Mouse (Mus musculus): ENCODE results near the gene Impg1. TPM values are rescaled to one million over a fixed set of nuclear protein-coding genes. Genes with fewer than 3 reads are reported as not detected.
A peak's percentile ranks its signal among the peaks of the same experiment; 100 is the strongest.
"Not testable (repeated sequence)": the region's sequence is repeated elsewhere in the genome, so short reads cannot be mapped to it uniquely, and the experiment has no call there.

Gene Impg1
- polyA plus RNA-seq, 1 experiment from 2014 or later = not detected

GRCm38 (mm10) chr9:80338026-80338425 is 127.3 kb downstream of the Impg1 start:
- no peak overlapping the region for H3K27ac ChIP-seq (replicated peaks)
- H3K36me3 ChIP-seq (replicated peaks) = no peaks in the 10 kb centered on the region
- WGBS = 89% methylated on average over 6 of the region's 6 CpGs
- no peak for DNase-seq (ENCODE audit: low spot score)
- H3K4me3 ChIP-seq = no peak overlapping the region
- peaks cover 3% of the 10 kb centered on the region; the same call in 1 of the 2 replicates for H3K27me3 ChIP-seq (replicated peaks; ENCODE audit: low read depth, poor library complexity, severe bottlenecking)
- 0 out of 2 replicates have a peak, but pooled peaks cover 2% of the 10 kb centered on the region for H3K4me1 ChIP-seq
- H3K9me3 ChIP-seq = no peaks in the 10 kb centered on the region

DNA sequence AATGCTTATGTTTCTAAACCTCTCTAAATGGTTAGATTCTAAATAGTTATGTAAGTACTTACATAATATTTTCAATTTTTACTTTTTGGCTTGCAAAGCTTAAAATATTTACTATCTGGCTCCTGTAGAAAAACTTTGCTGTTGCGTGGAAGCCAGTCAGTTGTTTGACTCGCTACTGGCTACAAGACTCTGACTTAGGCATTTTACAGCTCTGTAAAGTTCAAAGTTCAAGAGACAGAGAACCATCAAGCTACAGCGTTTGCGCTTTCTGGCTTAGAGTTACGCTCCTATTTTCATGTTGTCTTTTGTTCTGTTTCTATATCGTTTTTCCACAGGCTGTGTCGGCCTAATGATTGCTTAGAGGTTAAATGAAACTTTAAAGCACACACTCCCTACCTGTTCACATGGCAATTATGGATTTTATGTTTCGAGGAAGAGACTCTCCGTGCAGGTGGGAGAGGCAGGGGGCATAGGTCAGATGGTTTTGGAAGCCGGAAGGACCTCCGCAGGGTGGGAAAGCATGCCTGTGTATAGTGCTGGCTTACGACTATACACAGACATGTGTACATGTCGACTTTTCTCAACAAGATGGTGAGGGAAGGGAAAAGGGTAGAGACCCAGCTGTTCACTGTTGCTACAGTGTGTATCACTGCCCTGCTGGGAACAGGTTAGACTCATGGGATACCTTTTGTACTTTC is 129.5 kb downstream of the Impg1 start:
- DNase-seq (ENCODE audit: low spot score) = no peak
- H3K27me3 ChIP-seq (replicated peaks; ENCODE audit: low read depth, poor library complexity, severe bottlenecking) = peaks cover 8% of the 10 kb centered on the region; the same call in 1 of the 2 replicates
- H3K36me3 ChIP-seq (replicated peaks) = no peaks in the 10 kb centered on the region
- H3K27ac ChIP-seq (replicated peaks) = no peak overlapping the region
- peaks cover 10% of the 10 kb centered on the region; the same call in 1 of the 2 replicates for H3K4me1 ChIP-seq
- no peak overlapping the region for H3K4me3 ChIP-seq
- H3K9me3 ChIP-seq = no peaks in the 10 kb centered on the region
- WGBS = 86% methylated on average over 13 of the region's 13 CpGs

GRCm38 (mm10) chr9:80333998-80334605 is 131.2 kb downstream of the Impg1 start:
- Histone ChIP-seq H3K27me3 (replicated peaks; ENCODE audit: low read depth, poor library complexity, severe bottlenecking) (peaks cover 8% of the 10 kb centered on the region; the same call in 1 of the 2 replicates), H3K27ac (replicated peaks) (no peak overlapping the region), H3K4me1 (peaks cover 10% of the 10 kb centered on the region; the same call in 1 of the 2 replicates), H3K4me3 (no peak overlapping the region), H3K36me3 (replicated peaks) (no peaks in the 10 kb centered on the region), H3K9me3 (no peaks in the 10 kb centered on the region)
- DNase-seq (ENCODE audit: low spot score) = no peak
- 74% methylated on average over 14 of the region's 14 CpGs for WGBS

DNA sequence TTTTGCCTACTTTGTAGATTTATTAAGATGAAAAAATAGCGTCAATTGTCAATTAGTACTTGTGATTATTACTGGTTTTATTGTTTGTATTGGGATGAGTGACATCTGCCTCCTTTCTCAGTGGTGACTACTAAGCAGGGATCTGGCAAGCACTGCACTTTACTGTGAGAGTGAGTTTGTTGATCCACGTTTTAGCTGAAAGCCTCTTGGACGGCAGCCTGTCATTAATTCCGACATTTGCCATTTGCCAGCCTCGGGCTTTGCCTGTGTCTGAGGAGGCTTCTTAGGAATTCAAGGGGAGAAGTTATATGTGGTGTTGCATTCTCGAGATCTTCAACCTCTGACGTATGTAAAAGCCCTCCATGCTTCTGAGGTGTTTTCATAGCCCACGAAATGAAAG is 131.8 kb downstream of the Impg1 start:
- Histone ChIP-seq H3K27ac (replicated peaks) (no peak overlapping the region), H3K9me3 (no peaks in the 10 kb centered on the region), H3K4me3 (no peak overlapping the region), H3K27me3 (replicated peaks; ENCODE audit: low read depth, poor library complexity, severe bottlenecking) (peaks cover 8% of the 10 kb centered on the region; the same call in 1 of the 2 replicates), H3K36me3 (replicated peaks) (no peaks in the 10 kb centered on the region), H3K4me1 (peaks cover 10% of the 10 kb centered on the region; the same call in 1 of the 2 replicates)
- DNase-seq (ENCODE audit: low spot score) = no peak
- WGBS = 59% methylated on average over 8 of the region's 8 CpGs

DNA sequence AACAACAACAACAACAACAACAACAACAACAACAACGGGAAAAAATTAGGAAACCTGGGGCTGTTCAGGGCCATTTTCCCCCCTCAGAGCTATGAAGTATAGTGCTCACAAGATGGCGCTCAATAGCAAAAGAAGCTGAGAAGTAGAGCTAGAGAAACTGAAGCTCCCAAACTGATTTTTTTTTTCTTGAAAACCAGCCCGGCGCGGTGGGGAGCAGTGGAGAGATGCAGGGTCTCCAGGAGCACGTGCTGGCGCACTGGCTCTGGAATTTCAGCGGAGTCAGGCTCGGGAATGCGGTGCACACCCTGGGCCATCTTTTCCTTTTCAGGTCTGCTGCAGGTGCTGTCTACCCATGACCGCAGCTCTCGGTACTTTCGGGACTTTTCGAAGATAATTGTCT is 133.1 kb downstream of the Impg1 start:
- H3K4me3 ChIP-seq = peak overlapping the region; percentile 37; the same call in 1 of the 2 replicates
- DNase-seq (ENCODE audit: low spot score) = peak; percentile 75
- H3K27ac ChIP-seq (replicated peaks) = no peak overlapping the region
- H3K9me3 ChIP-seq = no peaks in the 10 kb centered on the region
- 23% methylated on average over 14 of the region's 14 CpGs for WGBS
- peaks cover 10% of the 10 kb centered on the region; the same call in 1 of the 2 replicates for H3K4me1 ChIP-seq
- H3K36me3 ChIP-seq (replicated peaks) = no peaks in the 10 kb centered on the region
- H3K27me3 ChIP-seq (replicated peaks; ENCODE audit: low read depth, poor library complexity, severe bottlenecking) = peaks cover 8% of the 10 kb centered on the region; the same call in 1 of the 2 replicates

GRCm38 (mm10) chr9:80321051-80321887 is 144.0 kb downstream of the Impg1 start:
- H3K4me1 ChIP-seq; H3K27ac ChIP-seq (replicated peaks); H3K4me3 ChIP-seq; H3K36me3 ChIP-seq (replicated peaks); DNase-seq (ENCODE audit: low spot score); H3K9me3 ChIP-seq; H3K27me3 ChIP-seq (replicated peaks; ENCODE audit: low read depth, poor library complexity, severe bottlenecking): not testable (repeated sequence)
- 97% methylated on average over 2 of the region's 2 CpGs for WGBS

DNA sequence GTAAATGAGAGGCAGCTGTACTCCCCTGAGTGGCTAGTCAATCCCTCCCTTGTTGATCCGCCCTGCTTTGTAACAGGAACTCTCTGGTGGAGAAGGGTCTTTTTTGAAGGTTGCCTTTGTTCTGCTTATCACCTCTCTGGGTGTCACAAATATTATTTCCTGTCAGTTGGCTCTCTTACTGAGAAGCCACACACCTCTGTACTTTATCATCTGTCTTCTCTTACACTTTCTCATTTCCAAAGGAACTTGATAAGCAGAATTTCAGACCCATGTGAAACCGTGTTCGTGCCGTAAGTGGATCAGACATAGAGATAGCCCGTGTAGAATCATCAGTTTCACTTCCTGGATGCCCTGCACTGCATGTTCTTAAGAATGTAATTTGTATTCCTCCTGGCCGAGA is 147.3 kb downstream of the Impg1 start:
- 88% methylated on average over 6 of the region's 6 CpGs for WGBS
- Histone ChIP-seq H3K27ac (replicated peaks) (no peak overlapping the region), H3K4me3 (no peak overlapping the region), H3K9me3 (no peaks in the 10 kb centered on the region), H3K4me1 (no peaks in the 10 kb centered on the region), H3K27me3 (replicated peaks; ENCODE audit: low read depth, poor library complexity, severe bottlenecking) (no peaks in the 10 kb centered on the region), H3K36me3 (replicated peaks) (no peaks in the 10 kb centered on the region)
- DNase-seq (ENCODE audit: low spot score) = no peak

- Histone ChIP-seq H3K4me3 (no peak overlapping the region), H3K4me1 (no peaks in the 10 kb centered on the region), H3K9me3 (no peaks in the 10 kb centered on the region), H3K27me3 (replicated peaks; ENCODE audit: low read depth, poor library complexity, severe bottlenecking) (no peaks in the 10 kb centered on the region), H3K36me3 (replicated peaks) (no peaks in the 10 kb centered on the region), H3K27ac (replicated peaks) (no peak overlapping the region)
- no peak for DNase-seq (ENCODE audit: low spot score)
- WGBS = 94% methylated on average over 6 of the region's 6 CpGs
Measured at GRCm38 (mm10) chr9:80315922-80316321, 149.4 kb downstream of the Impg1 start.

DNA sequence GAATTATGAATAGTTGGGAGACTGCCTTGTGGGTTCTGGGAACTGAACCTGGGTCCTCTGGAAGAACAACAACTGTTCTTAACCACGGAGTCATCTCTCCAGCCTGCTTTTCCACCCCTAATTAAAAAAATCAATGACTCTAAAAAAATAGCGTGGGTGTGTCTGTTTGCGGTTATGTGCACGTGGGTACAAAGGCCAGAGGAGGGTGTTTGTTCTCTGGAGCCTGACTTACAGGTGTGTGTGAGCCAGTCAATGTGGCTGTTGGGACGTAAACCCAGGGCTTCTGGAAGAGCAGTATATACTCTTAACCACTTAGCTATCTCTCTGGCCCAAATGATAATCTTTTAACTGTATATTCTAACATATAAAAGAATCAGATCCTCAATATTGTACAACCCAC is 151.7 kb downstream of the Impg1 start:
- WGBS = 83% methylated on average over 5 of the region's 5 CpGs
- no peak overlapping the region for H3K27ac ChIP-seq (replicated peaks)
- DNase-seq (ENCODE audit: low spot score) = no peak
- H3K9me3 ChIP-seq = no peaks in the 10 kb centered on the region
- H3K27me3 ChIP-seq (replicated peaks; ENCODE audit: low read depth, poor library complexity, severe bottlenecking) = no peaks in the 10 kb centered on the region
- no peaks in the 10 kb centered on the region for H3K36me3 ChIP-seq (replicated peaks)
- H3K4me3 ChIP-seq = no peak overlapping the region
- no peaks in the 10 kb centered on the region for H3K4me1 ChIP-seq

DNA sequence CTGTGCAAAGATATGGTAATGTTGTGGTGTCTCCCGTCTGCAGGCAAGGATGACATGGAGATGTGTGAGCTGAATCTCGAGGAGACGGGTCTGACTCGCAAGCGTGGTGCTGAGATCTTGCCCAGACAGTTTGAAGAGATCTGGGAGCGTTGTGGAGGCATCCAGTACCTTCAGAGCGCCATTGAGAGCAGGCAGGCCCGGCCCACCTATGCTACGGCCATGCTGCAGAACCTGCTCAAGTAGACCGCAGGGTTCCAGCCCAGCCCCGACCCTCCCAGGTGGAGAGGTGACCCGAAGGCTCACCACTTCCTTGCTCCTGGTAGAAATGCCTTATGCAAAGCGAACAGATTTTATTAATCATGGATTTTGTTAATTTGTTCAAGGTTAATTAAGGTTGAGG is 157.7 kb downstream of the Impg1 start:
- no peaks in the 10 kb centered on the region for H3K36me3 ChIP-seq (replicated peaks)
- WGBS = 90% methylated on average over 13 of the region's 13 CpGs
- no peaks in the 10 kb centered on the region for H3K4me1 ChIP-seq
- H3K9me3 ChIP-seq = no peaks in the 10 kb centered on the region
- H3K4me3 ChIP-seq = no peak overlapping the region
- no peak for DNase-seq (ENCODE audit: low spot score)
- no peak overlapping the region for H3K27ac ChIP-seq (replicated peaks)
- H3K27me3 ChIP-seq (replicated peaks; ENCODE audit: low read depth, poor library complexity, severe bottlenecking) = no peaks in the 10 kb centered on the region

- DNase-seq (ENCODE audit: low spot score) = no peak
- no peak overlapping the region for H3K27ac ChIP-seq (replicated peaks)
- H3K27me3 ChIP-seq (replicated peaks; ENCODE audit: low read depth, poor library complexity, severe bottlenecking) = no peaks in the 10 kb centered on the region
- WGBS = 56% methylated on average over 11 of the region's 11 CpGs
- no peaks in the 10 kb centered on the region for H3K36me3 ChIP-seq (replicated peaks)
- H3K9me3 ChIP-seq = no peaks in the 10 kb centered on the region
- no peak overlapping the region for H3K4me3 ChIP-seq
- no peaks in the 10 kb centered on the region for H3K4me1 ChIP-seq
Measured at GRCm38 (mm10) chr9:80306853-80307252, 158.4 kb downstream of the Impg1 start.

- H3K27me3 ChIP-seq (replicated peaks; ENCODE audit: low read depth, poor library complexity, severe bottlenecking) = no peaks in the 10 kb centered on the region
- no peak for DNase-seq (ENCODE audit: low spot score)
- no peaks in the 10 kb centered on the region for H3K9me3 ChIP-seq
- H3K4me3 ChIP-seq = no peak overlapping the region
- H3K36me3 ChIP-seq (replicated peaks) = no peaks in the 10 kb centered on the region
- no peaks in the 10 kb centered on the region for H3K4me1 ChIP-seq
- H3K27ac ChIP-seq (replicated peaks) = no peak overlapping the region
- 90% methylated on average over 4 of the region's 4 CpGs for WGBS
Measured at GRCm38 (mm10) chr9:80306390-80306789, 158.9 kb downstream of the Impg1 start.

All from embryonic facial prominence, embryonic 10.5 days (tissue).